Mouse (Mus musculus) midbrain, embryonic 13.5 days (tissue): ENCODE measurements around the gene Dpp8. TPM values are rescaled to one million over a fixed set of nuclear protein-coding genes. Genes with fewer than 3 reads are reported as not detected.
"Not testable (repeated sequence)": the region's sequence is repeated elsewhere in the genome, so short reads cannot be mapped to it uniquely, and the experiment has no call there.

Experiments
- ATAC-seq: fragments of 200-750 bp; cut with Nextera tagmentation; 2 replicates; pipeline ENCODE4 v1.8.0; 2017; ENCODE audit warnings: mild to moderate bottlenecking, moderate TSS enrichment, moderate library complexity
- H3K27ac ChIP-seq: fragments of 300-500 bp; sonication (generic); 2 replicates; pipeline ENCODE4 v1.5.1; 2015; ENCODE audit warnings: inconsistent platforms, mild to moderate bottlenecking, moderate library complexity
- H3K27me3 ChIP-seq: fragments of 300-500 bp; sonication (generic); 2 replicates; pipeline ENCODE4 v1.6.1; 2015; ENCODE audit warnings: mild to moderate bottlenecking, inconsistent platforms
- H3K36me3 ChIP-seq: fragments of 300-500 bp; sonication (generic); 2 replicates; pipeline ENCODE4 v1.6.1; 2015; ENCODE audit warnings: mild to moderate bottlenecking, inconsistent platforms
- H3K4me1 ChIP-seq: fragments of 300-500 bp; sonication (generic); replicated peaks from 2 replicates; pipeline ENCODE4 v1.6.1; 2015; ENCODE audit warnings: inconsistent platforms
- H3K4me2 ChIP-seq: fragments of 300-500 bp; sonication (generic); replicated peaks from 2 replicates; pipeline ENCODE4 v1.6.1; 2015; ENCODE audit warnings: moderate library complexity, mild to moderate bottlenecking, inconsistent platforms
- H3K4me3 ChIP-seq: fragments of 300-500 bp; sonication (generic); replicated peaks from 2 replicates; pipeline ENCODE4 v1.5.1; 2015; ENCODE audit warnings: mild to moderate bottlenecking, inconsistent platforms
- H3K9ac ChIP-seq: fragments of 300-500 bp; sonication (generic); replicated peaks from 2 replicates; pipeline ENCODE4 v1.6.1; 2015; ENCODE audit warnings: mild to moderate bottlenecking, inconsistent platforms
- H3K9me3 ChIP-seq: fragments of 300-500 bp; sonication (generic); 2 replicates; pipeline ENCODE4 v1.6.1; 2016; ENCODE audit warnings: mild to moderate bottlenecking, inconsistent platforms
- WGBS: fragments of 180-500 bp; shearing (Covaris S2); methylation state at CpG from one replicate; pipeline ENCODE4 v1.1.7; 2015; 5-methylcytosine and 5-hydroxymethylcytosine counted together
- polyA plus RNA-seq: library from polyadenylated mRNA; unstranded; fragments of >200 nt; fragmentation: Nextera tagmentation; extraction: Ambion mirVana; gene quantifications from 2 replicates; pipeline ENCODE4 v1.2.1, GENCODE M21; 2015

Dpp8 gene
- polyA plus RNA-seq: 40.4 and 45.5 TPM in 2 replicates

DNA sequence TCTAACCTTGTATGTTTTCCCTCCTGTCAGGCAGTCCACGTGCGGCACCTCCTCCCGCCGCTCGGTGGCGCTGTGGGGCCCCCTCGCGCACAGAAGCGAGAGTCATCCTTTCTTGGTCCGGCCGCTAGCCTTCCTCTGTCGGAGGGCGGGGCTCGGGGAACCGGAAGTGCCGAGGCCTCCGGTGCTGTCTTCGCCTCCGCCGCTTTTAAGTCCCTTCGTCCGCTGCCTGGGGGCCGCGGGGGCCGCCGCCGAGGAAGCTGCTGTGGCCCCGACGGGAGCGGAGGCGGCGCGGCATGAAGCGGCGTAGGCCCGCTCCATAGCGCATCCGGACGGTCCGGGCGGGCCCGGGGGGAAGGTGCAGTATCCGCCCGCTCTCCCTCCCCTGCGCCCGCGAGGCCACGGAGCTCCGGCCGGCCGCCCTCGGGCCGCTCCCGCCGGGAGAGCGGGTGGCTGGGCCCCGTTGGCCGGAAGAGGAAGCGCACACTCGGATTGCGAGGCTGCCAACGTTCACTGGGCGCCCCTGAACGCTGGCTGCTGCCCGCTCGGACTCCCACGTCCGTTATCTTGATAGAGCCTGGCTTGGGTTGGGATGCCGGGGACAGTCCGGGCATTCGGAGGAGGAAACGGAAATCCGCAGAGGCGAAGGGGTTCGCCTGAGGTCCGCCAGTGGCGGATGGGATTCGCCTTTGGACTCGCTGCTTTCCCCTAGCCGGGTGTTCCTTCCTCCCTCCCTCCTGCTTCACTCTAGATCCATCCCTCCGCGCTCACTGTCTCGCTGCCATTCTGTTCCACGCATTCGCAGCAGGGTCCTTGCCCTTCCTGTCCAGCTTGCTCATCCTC is at the start of gene Dpp8:
Dpp8 (plus strand) TSS at position 146 of the 840 bp plus-strand sequence.
- Histone ChIP-seq H3K4me2 (peak within 1 kb of the TSS; percentile 98), H3K27ac (peak within 1 kb of the TSS; percentile 89), H3K9ac (peak within 1 kb of the TSS; percentile 99), H3K9me3 (no peaks in the 10 kb centered on the region), H3K27me3 (no peaks in the 10 kb centered on the region), H3K36me3 (peaks cover 16% of the 10 kb centered on the region), H3K4me1 (peaks cover 22% of the 10 kb centered on the region), H3K4me3 (peak within 1 kb of the TSS; percentile 98)
- under 1% methylated on average over 77 of the region's 85 CpGs for WGBS
- ATAC-seq: peak; percentile 95

DNA sequence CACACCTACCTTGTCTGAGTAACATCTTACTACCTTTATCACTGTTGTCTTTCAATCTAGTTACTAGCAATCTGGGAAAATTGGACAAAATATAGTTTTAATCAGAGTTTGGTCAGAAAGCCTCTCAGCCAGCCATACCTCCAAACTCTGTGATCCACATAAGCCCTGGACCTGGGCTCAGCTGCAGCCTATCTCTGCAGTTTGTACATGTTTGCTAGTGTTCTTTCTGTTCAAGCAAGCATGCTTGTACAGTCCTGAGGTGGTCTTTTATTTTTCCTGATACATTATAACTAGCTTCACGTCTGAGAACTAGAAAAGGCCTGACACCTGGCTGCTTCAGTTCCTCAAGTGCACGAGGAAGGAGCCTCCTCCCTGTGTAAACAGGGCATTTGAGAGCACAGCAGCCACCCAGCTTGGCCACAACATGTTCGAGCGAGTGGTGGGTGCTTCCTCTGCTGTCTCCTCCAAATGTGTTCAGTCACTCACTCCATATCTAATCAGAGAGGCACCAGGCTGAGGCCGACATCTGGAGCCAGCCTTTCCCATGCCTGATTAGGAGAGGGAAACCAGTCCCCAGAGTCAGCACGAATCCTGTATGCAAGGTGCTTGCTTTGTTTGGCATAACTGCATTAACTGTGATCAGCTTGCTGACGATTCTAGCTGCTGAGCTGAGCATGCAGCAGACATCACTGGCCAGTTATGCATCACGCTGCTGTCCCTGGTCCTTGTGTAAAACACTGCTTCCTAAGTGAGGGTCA is 47.0 kb upstream of the Dpp8 start:
- no peaks in the 10 kb centered on the region for H3K27me3 ChIP-seq
- H3K36me3 ChIP-seq: peaks cover 97% of the 10 kb centered on the region
- 81% methylated on average over 8 of the region's 8 CpGs for WGBS
- H3K4me3 ChIP-seq: no peak overlapping the region
- no peak overlapping the region for H3K4me2 ChIP-seq
- H3K27ac ChIP-seq: peak overlapping the region; percentile 36
- no peaks in the 10 kb centered on the region for H3K9me3 ChIP-seq
- no peak overlapping the region for H3K9ac ChIP-seq
- no peak for ATAC-seq
- H3K4me1 ChIP-seq: no peaks in the 10 kb centered on the region

DNA sequence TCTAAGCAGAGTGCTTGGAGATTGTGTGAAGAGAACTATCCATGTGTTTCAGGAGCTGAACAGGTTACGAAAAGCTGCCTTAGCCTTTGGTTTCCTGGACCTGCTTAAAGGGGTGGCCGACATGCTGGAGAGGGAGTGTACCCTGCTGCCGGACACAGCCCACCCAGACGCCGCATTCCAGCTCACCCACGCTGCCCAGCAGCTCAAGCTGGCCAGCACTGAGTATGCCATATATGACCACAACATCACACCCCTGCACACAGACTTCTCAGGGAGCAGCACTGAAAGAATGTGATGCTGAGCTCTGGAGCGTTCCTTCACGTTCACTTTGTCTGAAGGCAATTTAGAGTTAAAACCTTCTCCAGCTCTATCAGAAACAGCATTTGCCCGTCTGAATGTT is 46.4 kb upstream of the Dpp8 start:
- H3K27me3 ChIP-seq: no peaks in the 10 kb centered on the region
- no peak overlapping the region for H3K4me2 ChIP-seq
- no peak for ATAC-seq
- H3K27ac ChIP-seq: peak overlapping the region; percentile 36
- no peaks in the 10 kb centered on the region for H3K4me1 ChIP-seq
- H3K9me3 ChIP-seq: no peaks in the 10 kb centered on the region
- 85% methylated on average over 9 of the region's 9 CpGs for WGBS
- peaks cover 97% of the 10 kb centered on the region for H3K36me3 ChIP-seq
- no peak overlapping the region for H3K4me3 ChIP-seq
- H3K9ac ChIP-seq: no peak overlapping the region

DNA sequence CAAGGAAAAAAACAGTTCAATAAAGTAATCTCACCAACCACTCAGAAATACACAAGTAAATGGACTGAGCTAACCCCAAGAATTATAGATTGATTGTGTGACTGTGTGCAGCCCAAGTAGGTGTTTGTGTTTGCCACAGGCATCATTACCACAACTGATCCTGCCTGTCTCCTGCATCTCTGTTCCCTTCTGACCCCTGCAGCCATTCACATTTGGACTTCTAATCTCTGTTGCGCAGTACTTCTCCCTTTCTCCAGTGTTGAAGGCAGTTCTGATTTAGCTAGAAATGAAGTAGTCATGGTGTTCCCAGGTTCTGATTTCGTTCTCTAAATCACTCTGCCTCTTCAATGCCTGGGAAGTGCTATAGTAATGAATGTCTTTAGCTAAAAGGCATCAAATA is 44.6 kb upstream of the Dpp8 start:
- no peak for ATAC-seq
- 88% methylated on average over 2 of the region's 2 CpGs for WGBS
- Histone ChIP-seq H3K27ac (no peak overlapping the region), H3K36me3 (peaks cover 93% of the 10 kb centered on the region), H3K27me3 (no peaks in the 10 kb centered on the region), H3K4me3 (no peak overlapping the region), H3K9ac (no peak overlapping the region), H3K9me3 (no peaks in the 10 kb centered on the region), H3K4me2 (no peak overlapping the region), H3K4me1 (no peaks in the 10 kb centered on the region)

DNA sequence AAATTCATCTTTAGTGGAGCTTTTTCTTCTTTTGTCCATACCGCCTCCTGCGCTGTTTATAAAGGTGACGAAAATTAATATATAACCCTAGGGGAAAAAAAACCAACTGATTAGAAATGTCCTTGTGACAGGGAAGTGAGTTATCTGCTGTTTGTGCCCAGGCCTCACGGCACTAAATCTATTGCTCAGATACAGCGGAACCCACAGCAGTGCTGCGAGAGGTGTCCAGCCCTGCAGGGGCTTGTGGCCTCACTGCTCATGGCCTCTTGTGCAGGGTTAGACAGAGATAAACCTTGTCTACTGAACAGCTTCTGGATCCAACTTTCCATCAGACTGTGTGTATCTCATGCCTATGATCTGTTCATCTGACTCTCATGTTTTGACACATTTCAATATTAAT is 43.8 kb upstream of the Dpp8 start:
- H3K9ac ChIP-seq: no peak overlapping the region
- H3K4me1 ChIP-seq: no peaks in the 10 kb centered on the region
- ATAC-seq: no peak
- H3K4me2 ChIP-seq: no peak overlapping the region
- no peaks in the 10 kb centered on the region for H3K27me3 ChIP-seq
- no peak overlapping the region for H3K4me3 ChIP-seq
- no peak overlapping the region for H3K27ac ChIP-seq
- WGBS: 93% methylated on average over 6 of the region's 6 CpGs
- no peaks in the 10 kb centered on the region for H3K9me3 ChIP-seq
- H3K36me3 ChIP-seq: peaks cover 91% of the 10 kb centered on the region

DNA sequence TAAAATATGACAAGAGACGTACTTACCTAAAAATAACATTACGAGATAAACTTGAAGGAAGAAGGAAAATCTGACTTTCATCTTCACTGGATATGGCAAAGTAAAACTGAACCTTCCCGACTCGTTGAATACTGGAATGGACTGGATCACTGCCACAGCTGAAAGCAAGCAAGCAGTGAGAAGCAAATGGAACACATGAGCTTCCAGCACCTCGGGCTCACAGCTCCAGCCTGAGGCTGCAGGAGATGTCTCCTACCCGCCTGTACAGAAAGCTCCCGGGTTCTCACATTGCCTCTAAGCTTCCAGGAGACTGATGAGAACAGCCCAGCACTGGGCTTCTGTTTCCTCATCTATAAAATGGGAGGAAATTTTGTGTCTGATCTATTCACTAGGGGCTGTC is 41.9 kb upstream of the Dpp8 start:
- WGBS: 96% methylated on average over 7 of the region's 7 CpGs
- no peak overlapping the region for H3K9ac ChIP-seq
- no peak for ATAC-seq
- H3K9me3 ChIP-seq: no peaks in the 10 kb centered on the region
- no peak overlapping the region for H3K4me3 ChIP-seq
- H3K27ac ChIP-seq: no peak overlapping the region
- H3K36me3 ChIP-seq: peaks cover 88% of the 10 kb centered on the region
- H3K4me1 ChIP-seq: no peaks in the 10 kb centered on the region
- H3K27me3 ChIP-seq: no peaks in the 10 kb centered on the region
- no peak overlapping the region for H3K4me2 ChIP-seq

DNA sequence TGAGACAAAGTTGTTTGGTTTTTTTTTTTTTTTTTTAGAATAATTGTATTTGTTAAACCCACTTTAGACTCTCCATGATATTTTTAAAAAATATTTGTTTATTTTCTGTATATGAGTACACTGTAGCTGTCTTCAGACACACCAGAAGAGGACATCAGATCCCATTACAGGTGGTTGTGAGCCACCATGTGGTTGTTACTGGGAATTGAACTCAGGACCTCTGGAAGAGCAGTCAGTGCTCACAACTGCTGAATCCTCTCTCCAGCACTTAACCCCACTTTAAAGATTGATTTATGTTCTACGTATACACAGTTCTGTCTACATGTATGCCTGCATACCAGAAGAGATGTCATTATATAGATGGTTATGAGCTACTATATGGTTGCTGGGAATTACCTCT is 36.8 kb upstream of the Dpp8 start:
- not testable (repeated sequence) for H3K9me3 ChIP-seq, H3K4me2 ChIP-seq, H3K9ac ChIP-seq, H3K4me1 ChIP-seq, H3K27me3 ChIP-seq, H3K27ac ChIP-seq, H3K4me3 ChIP-seq, ATAC-seq
- WGBS: 97% methylated on average over 1 of the region's 1 CpGs
- peaks cover 78% of the 10 kb centered on the region for H3K36me3 ChIP-seq

DNA sequence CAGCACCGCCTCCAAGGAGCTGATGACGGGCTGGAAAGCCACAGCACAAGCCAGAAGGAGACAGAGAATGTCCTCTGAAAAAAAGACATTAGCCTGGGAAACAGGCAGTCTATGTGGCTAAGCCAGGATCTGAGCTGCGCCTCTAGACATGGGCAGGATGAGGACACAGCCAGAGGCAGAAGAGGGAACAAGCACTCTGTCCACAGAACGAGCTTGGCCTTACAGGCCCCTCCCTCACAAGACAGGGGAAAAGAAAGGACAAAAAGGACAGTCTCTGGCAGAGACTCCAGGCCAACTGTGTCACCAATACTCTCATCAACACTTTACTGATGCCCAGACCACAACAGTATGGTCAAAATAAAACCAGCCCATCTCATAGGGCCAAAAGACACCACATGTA is 30.7 kb upstream of the Dpp8 start:
- Histone ChIP-seq H3K27me3 (no peaks in the 10 kb centered on the region), H3K36me3 (peaks cover 81% of the 10 kb centered on the region), H3K4me3 (no peak overlapping the region), H3K9ac (no peak overlapping the region), H3K4me2 (no peak overlapping the region), H3K9me3 (no peaks in the 10 kb centered on the region), H3K4me1 (0 out of 2 replicates have a peak, but pooled peaks cover 3% of the 10 kb centered on the region), H3K27ac (0 out of 2 replicates have a peak overlapping the region, but pooled peaks have one; percentile 41)
- no peak for ATAC-seq
- WGBS: 51% methylated on average over 4 of the region's 4 CpGs

DNA sequence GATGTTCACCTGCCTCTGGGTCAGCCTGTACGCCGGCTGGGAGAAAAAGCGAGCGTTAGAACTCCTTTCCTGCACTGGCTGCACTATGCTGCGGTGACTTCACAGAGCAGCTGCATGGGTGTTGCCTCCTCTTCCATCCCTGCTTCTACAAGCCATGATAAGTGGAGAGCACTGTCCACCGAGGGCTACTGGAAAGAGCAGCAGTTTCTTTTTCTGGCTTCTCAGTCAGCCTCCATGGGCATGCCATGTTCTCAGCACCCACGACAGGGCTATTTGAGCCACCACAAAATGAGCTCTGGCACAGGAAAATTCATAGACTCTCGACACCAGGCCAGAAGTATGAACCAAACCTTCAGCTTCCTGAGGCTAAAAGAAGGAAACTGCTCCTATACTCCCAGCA is 26.5 kb upstream of the Dpp8 start:
- peaks cover 73% of the 10 kb centered on the region for H3K36me3 ChIP-seq
- H3K9ac ChIP-seq: no peak overlapping the region
- 95% methylated on average over 8 of the region's 8 CpGs for WGBS
- H3K27ac ChIP-seq: no peak overlapping the region
- no peak overlapping the region for H3K4me2 ChIP-seq
- ATAC-seq: no peak
- no peaks in the 10 kb centered on the region for H3K27me3 ChIP-seq
- no peak overlapping the region for H3K4me3 ChIP-seq
- H3K9me3 ChIP-seq: no peaks in the 10 kb centered on the region
- 0 out of 2 replicates have a peak, but pooled peaks cover 3% of the 10 kb centered on the region for H3K4me1 ChIP-seq

DNA sequence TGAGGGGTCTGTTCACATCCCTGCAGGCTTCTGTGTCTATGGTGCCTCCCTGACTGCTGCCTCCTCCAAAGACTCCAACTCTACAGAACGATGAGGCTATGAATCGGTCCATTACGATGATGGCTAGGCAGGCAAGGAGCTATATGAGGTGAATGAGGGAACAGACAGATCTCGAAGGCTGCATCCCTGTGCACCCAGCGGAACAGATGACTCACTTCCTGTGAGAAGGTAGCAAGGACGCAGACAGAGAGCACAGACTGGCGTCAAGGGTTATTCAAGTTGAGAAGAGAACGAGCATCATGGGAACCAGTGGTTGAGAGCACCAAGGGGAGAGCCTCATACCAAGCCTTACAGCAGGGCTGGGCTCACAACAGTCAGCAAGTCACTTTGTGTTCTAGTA is 21.6 kb upstream of the Dpp8 start:
- Histone ChIP-seq H3K9ac (no peak overlapping the region), H3K9me3 (no peaks in the 10 kb centered on the region), H3K4me2 (no peak overlapping the region), H3K4me1 (peaks cover 5% of the 10 kb centered on the region), H3K27ac (no peak overlapping the region), H3K27me3 (no peaks in the 10 kb centered on the region), H3K4me3 (no peak overlapping the region), H3K36me3 (peaks cover 33% of the 10 kb centered on the region)
- 89% methylated on average over 8 of the region's 8 CpGs for WGBS
- ATAC-seq: no peak

DNA sequence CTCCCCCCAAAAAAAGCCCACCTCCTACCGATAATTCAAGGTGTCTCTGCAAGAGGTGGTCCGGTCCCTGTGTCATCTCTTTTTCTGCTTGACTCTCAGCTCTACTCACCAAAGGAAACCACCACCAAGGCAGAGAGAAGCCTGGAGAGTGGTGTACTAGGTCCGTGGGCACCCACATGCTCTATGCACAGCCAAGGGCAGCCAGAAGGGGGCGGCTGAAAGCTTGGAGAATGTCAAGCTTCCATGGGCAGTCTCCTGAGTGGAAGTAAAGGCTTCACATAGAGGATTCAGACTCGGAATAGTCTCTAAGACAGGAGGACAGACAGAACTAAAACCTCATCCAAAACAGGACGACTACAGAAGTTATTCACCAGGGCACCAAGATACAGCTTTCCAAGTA is 20.9 kb upstream of the Dpp8 start:
- Histone ChIP-seq H3K36me3 (peaks cover 27% of the 10 kb centered on the region), H3K27ac (no peak overlapping the region), H3K9me3 (no peaks in the 10 kb centered on the region), H3K27me3 (no peaks in the 10 kb centered on the region), H3K4me3 (no peak overlapping the region), H3K4me1 (peaks cover 12% of the 10 kb centered on the region), H3K4me2 (no peak overlapping the region), H3K9ac (no peak overlapping the region)
- WGBS: 66% methylated on average over 6 of the region's 6 CpGs
- no peak for ATAC-seq

DNA sequence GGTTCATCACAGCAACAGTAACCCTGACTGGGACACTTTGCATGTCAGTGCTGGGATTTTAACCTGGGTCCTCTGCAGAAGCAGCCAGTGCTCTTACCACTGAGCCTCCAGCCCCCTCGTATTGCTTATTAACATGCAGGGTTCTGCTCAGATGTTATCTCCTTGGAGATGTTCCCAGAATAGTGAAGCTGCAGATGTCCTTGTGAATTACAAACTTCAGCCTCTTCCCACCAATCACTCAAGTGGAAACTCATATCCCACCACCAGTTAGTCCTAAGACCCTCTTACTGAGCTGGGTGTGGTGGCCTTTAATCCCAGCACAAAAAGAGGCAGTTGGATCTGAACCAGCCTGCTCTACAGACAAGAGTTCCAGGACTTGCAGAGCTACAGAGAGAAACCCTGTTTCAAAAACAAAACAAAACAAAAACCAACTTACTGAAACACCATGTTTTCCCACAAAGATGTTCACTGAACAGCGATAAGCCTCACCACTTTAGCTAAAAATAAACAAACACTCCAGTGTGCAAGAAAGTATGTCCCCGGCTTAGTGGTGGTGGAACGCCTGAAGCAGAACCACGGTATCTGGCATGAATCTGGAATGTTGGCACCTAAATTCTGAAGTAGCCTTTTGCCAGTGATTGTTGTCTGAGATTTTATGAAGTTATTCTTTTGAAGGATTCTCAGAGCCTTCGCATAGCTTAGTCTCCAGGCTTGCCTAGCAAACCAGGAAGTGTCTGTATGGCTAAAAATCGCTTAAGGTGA is 16.6 kb upstream of the Dpp8 start:
- Histone ChIP-seq H3K27ac (peak overlapping the region; percentile 67), H3K4me1 (peaks cover 55% of the 10 kb centered on the region), H3K4me3 (no peak overlapping the region), H3K36me3 (no peaks in the 10 kb centered on the region), H3K9ac (no peak overlapping the region), H3K4me2 (no peak overlapping the region; the same call in 1 of the 2 replicates), H3K27me3 (no peaks in the 10 kb centered on the region), H3K9me3 (no peaks in the 10 kb centered on the region)
- 73% methylated on average over 7 of the region's 7 CpGs for WGBS
- ATAC-seq: no peak
